Mouse (Mus musculus) thymus, adult 2 months (tissue): Measurements from ENCODE around the gene Angptl1. TPM values are rescaled to one million over a fixed set of nuclear protein-coding genes. Genes with fewer than 3 reads are reported as not detected.

ENCODE experiments used
- DNase-seq: peaks from one replicate; pipeline ENCODE4 v3.0.0; 2021
- H3K27ac ChIP-seq: fragments of 200-500 bp; 2 replicates; pipeline ENCODE4 v1.5.1; 2012; ENCODE audit warnings: low read length, control low read depth; ENCODE audit not compliant: control insufficient read depth, insufficient read depth
- H3K27me3 ChIP-seq: fragments of 200-500 bp; 2 replicates; pipeline ENCODE4 v1.6.1; 2012; ENCODE audit warnings: mild to moderate bottlenecking, low read length, moderate library complexity, mixed read lengths; ENCODE audit not compliant: control insufficient read depth, insufficient read depth
- H3K36me3 ChIP-seq: fragments of 200-500 bp; 2 replicates; pipeline ENCODE4 v1.6.1; 2012; ENCODE audit warnings: mild to moderate bottlenecking, low read length, moderate library complexity; ENCODE audit not compliant: control insufficient read depth, insufficient read depth
- H3K4me1 ChIP-seq: fragments of 200-500 bp; replicated peaks from 2 replicates; pipeline ENCODE4 v1.6.1; 2012; ENCODE audit warnings: low read length; ENCODE audit not compliant: control insufficient read depth, insufficient read depth
- H3K4me3 ChIP-seq: fragments of 200-500 bp; 2 replicates; pipeline ENCODE4 v1.5.1; 2012; ENCODE audit warnings: mild to moderate bottlenecking, low read length, control low read depth, moderate library complexity; ENCODE audit not compliant: control insufficient read depth, insufficient read depth
- CTCF ChIP-seq: fragments of 200-500 bp; IDR thresholded peaks from 2 replicates; pipeline ENCODE4 v1.5.1; 2012; ENCODE audit warnings: mild to moderate bottlenecking, control low read depth, low read length, moderate library complexity, borderline replicate concordance; ENCODE audit not compliant: control insufficient read depth, poor library complexity, insufficient read depth; ENCODE audit errors: extremely low read depth
- POLR2A ChIP-seq: fragments of 200-500 bp; IDR thresholded peaks from 2 replicates; pipeline ENCODE4 v1.6.1; 2012; ENCODE audit warnings: mild to moderate bottlenecking, low read length, control low read depth, moderate library complexity; ENCODE audit not compliant: control insufficient read depth, poor library complexity, insufficient read depth; ENCODE audit errors: extremely low read depth
- WGBS: fragments of 180-500 bp; shearing (Covaris S2); methylation state at CpG from one replicate; pipeline ENCODE4 v1.1.7; 2018; 5-methylcytosine and 5-hydroxymethylcytosine counted together
- polyA plus RNA-seq: library from polyadenylated mRNA; depleted of rRNA; stranded (reverse); fragments of >200 nt; gene quantifications from 2 replicates; pipeline ENCODE4 v1.2.3, GENCODE M21; 2012

Gene Angptl1
- polyA plus RNA-seq, 1 experiment, result 0.22 TPM

- WGBS, result 98% methylated on average over 4 of the region's 4 CpGs
- Histone ChIP-seq H3K4me3 (no peak overlapping the region), H3K4me1 (no peaks in the 10 kb centered on the region), H3K36me3 (peaks cover 5% of the 10 kb centered on the region; the same call in 1 of the 2 replicates), H3K27ac (no peak overlapping the region), H3K27me3 (no peaks in the 10 kb centered on the region)
- no peak for TF ChIP-seq POLR2A
- TF ChIP-seq CTCF, result no peak
- DNase-seq, result no peak
These were observed 16.2 kb downstream of the Angptl1 start for GRCm38 (mm10) chr1:156854558-156854957.

DNA sequence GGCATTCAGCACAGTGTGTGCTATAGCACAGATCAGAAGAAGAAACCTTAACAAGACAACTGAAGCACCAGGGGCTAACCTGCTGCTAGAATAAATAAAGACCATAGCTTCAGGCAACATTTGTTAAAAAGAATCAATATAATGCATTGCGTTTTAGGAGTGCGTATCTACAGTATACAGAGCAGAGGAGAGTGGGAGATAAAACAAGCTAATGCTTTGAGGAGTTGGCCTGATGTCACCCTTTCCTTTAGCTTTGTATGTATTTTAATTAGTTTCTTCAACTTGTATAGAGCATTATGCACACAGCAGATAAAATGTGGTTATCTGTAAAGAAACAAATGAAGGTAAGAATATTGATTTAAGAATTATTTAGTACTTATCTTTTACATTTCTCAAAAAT, 18.3 kb downstream of the Angptl1 start:
- 100% methylated on average over 2 of the region's 2 CpGs for WGBS
- Histone ChIP-seq H3K27ac (no peak overlapping the region), H3K4me3 (no peak overlapping the region), H3K27me3 (no peaks in the 10 kb centered on the region), H3K4me1 (no peaks in the 10 kb centered on the region), H3K36me3 (peaks cover 5% of the 10 kb centered on the region; the same call in 1 of the 2 replicates)
- DNase-seq, result no peak
- no peak for TF ChIP-seq CTCF

GRCm38 (mm10) chr1:156859156-156859555, 20.8 kb downstream of the Angptl1 start:
- WGBS, result 98% methylated on average over 2 of the region's 2 CpGs
- Histone ChIP-seq H3K4me3 (no peak overlapping the region), H3K27me3 (no peaks in the 10 kb centered on the region), H3K27ac (no peak overlapping the region), H3K4me1 (no peaks in the 10 kb centered on the region), H3K36me3 (peaks cover 5% of the 10 kb centered on the region; the same call in 1 of the 2 replicates)
- no peak for TF ChIP-seq POLR2A
- no peak for TF ChIP-seq CTCF
- no peak for DNase-seq

DNA sequence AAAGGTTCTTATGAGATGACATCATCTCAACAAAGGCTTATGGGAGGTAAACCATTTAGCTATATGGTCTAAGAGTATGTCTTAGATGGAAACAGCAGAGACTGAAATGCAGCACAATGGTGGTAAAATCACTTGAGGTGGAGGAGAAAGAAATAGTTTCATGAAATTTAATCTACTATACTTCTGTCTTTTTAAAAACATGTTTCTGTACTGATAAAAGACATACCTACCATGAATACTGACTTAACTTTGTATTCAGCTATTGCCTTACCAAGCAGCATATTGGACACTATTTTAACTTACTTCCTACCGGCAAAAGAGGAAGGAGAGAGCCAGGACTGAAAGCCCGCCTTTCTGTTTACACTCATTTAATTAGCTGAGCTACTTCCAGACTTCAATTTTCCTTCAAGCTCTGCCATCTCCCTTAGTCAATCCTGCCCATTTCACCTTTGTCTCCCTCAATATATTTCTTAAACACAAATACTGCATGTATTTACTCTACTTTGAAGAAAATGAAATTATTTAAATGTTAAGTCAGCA, 21.4 kb downstream of the Angptl1 start:
- Histone ChIP-seq H3K4me1 (no peaks in the 10 kb centered on the region), H3K27ac (no peak overlapping the region), H3K27me3 (no peaks in the 10 kb centered on the region), H3K36me3 (peaks cover 5% of the 10 kb centered on the region; the same call in 1 of the 2 replicates), H3K4me3 (no peak overlapping the region)
- 51% methylated on average over 2 of the region's 2 CpGs for WGBS
- DNase-seq, result no peak
- no peak for TF ChIP-seq POLR2A
- no peak for TF ChIP-seq CTCF

DNA sequence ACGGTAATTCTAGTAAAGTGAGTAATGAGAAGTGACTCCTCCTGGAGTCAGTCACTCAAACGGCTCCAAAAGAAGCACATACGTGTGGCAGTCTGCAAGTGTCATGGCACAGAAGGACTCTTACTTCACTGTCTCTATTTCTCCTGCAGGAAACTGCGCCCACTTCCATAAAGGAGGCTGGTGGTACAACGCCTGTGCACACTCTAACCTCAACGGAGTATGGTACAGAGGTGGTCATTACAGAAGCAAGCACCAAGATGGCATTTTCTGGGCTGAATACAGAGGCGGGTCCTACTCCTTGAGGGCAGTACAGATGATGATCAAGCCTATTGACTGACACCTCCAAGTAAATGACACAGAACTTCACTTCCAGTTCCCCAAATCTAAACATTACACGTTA, 21.9 kb downstream of the Angptl1 start:
- no peak for DNase-seq
- WGBS, result 71% methylated on average over 8 of the region's 8 CpGs
- H3K4me3 ChIP-seq, result no peak overlapping the region
- TF ChIP-seq POLR2A (no peak), CTCF (no peak)
- no peak overlapping the region for H3K27ac ChIP-seq
- H3K4me1 ChIP-seq, result no peaks in the 10 kb centered on the region
- H3K27me3 ChIP-seq, result no peaks in the 10 kb centered on the region
- H3K36me3 ChIP-seq, result peaks cover 5% of the 10 kb centered on the region; the same call in 1 of the 2 replicates

DNA sequence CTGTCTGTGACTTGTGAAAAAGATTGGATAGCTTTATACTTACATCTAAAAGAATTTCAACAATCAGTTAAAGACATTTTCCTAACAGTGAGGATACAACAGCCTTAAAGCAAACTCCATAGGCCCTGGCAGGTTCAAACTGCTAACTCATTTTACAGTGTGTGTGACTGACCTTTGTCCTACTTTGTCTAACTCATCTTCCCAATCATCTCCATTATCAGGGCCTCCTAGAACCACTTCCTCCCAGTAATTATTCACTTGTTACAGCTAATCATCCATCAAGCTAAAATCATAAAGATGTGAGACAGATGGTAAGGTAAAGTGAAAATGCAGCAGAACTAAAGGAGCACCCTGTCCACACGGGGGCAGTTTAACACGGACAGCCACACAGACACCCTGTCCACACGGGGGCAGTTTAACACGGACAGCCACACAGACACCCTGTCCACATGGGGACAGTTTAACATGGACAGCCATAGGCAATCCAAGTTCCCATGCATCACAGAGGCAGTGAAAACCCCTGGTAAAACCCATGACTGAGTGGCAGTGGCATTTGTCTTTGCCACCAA, 23.2 kb downstream of the Angptl1 start:
- peaks cover 8% of the 10 kb centered on the region; the same call in 1 of the 2 replicates for H3K36me3 ChIP-seq
- no peaks in the 10 kb centered on the region; the same call in 1 of the 2 replicates for H3K4me1 ChIP-seq
- WGBS, result 38% methylated on average over 4 of the region's 4 CpGs
- H3K4me3 ChIP-seq, result no peak overlapping the region
- TF ChIP-seq POLR2A (no peak), CTCF (no peak)
- no peaks in the 10 kb centered on the region for H3K27me3 ChIP-seq
- no peak for DNase-seq
- H3K27ac ChIP-seq, result no peak overlapping the region

DNA sequence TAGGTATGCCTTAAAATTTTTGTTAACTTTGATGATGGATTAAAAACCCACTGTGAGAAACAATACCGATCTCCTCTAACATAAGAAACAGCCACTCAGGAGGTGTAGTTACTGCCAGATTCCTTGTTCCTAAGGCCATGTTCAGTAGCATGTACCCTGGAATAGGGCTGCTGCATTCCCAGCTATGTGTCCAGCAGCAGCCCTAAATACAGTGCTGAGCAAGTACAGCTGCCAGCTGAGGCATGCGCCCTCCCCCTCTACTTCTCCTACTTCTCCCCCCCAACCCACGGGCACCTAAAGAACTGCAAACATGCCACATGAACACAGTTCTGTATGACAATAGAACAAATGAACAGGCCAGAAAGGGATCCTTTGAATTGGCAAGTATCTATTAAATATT, 25.4 kb downstream of the Angptl1 start:
- Histone ChIP-seq H3K4me3 (no peak overlapping the region), H3K27ac (no peak overlapping the region), H3K27me3 (no peaks in the 10 kb centered on the region), H3K4me1 (no peaks in the 10 kb centered on the region; the same call in 1 of the 2 replicates), H3K36me3 (peaks cover 7% of the 10 kb centered on the region; the same call in 1 of the 2 replicates)
- no peak for DNase-seq
- 79% methylated on average over 3 of the region's 3 CpGs for WGBS
- TF ChIP-seq CTCF (no peak), POLR2A (no peak)
